Mouse (Mus musculus): ENCODE results near the gene Dhh.
"Not testable (repeated sequence)": the region's sequence is repeated elsewhere in the genome, so short reads cannot be mapped to it uniquely, and the experiment has no call there.

Gene Dhh

DNA sequence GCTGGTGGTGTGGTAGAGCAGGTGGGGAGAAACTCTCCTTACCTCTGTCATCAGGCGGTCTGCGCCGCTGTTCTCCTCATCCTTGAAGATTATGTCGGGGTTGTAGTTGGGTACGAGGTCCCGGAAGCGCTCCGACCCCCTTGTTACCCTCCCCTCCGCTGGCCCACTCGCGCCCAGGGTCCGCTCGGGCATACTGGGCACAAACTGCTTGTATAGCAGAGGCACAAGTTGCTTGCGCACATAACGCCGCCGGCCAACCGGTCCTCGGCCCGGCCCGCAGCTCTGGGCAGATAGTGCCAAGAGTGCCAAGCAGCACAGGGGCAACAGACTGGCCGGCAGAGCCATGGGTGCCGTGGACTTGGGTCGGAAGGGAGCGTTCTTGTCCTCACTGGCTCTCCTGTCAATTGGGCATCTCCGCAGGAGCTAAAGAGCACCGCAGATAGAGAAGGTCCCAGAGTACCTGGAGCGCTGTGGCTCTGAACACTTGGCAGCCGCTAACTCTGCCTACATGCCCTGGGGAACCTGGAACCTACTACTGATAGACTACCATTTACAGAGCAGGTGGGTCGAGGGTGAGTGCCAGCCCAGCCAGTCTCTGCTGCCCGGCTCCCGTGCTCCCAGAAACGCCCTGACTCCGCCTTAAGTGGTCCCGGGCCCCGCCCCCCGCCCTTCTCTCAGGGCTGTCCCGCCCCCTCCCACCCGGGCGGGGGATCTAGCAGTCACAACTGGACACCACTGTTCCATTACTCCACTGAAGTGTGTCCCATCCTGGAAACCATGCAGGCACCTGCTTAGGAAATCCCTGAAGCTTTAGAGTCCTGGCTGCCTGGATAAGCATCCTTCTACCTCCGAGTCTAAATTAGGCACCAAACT is at the start of gene Dhh:
Gene Dhh, minus strand, starts transcription at position 613 of the 873 bp plus-strand sequence.
- peak; percentile 32 for DNase-seq

GRCm38 (mm10) chr15:98947884-98948283 is 49.5 kb upstream of the Dhh start:
- DNase-seq: no peak

- DNase-seq: no peak
These were observed 44.8 kb upstream of the Dhh start for GRCm38 (mm10) chr15:98943133-98943532.

- DNase-seq: no peak
These were observed 43.7 kb upstream of the Dhh start for GRCm38 (mm10) chr15:98942081-98942480.

DNA sequence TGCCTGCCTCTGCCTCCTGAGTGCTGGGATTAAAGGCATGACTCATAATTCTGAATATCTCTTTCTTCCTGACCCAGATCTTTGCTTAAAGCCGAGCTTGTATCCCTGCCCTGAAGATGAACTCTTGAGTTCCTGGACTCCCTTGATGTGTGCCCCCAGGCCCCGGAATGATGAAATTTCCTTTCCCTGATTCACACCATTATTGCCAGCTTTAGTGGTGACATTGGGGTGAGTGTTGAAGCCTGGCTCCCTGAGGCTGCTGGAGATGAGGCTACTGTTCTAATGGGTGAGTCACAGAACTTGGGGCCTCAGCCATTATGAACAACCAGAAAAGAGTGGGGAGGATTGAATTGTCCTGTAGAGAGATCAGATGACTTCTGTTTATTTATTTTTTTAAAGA is 43.2 kb upstream of the Dhh start:
- no peak for DNase-seq

DNA sequence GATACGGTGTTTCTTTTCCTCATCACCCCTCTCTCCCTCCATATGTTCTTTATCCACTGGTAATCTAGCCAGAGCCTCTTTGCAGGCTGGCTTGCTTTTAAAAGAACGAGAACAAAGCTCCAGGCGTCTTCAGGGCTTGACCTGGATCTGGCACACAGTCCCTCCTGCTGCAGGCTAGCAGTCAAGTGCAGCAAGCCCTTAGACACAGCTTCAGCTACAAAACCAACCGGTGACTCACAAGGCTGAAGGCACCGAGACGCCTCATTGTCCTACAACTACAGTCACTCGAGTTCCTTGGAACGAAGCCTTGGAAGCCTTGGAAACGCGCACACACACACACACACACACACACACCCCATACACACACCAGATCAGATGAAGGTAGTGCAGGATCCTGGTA is 42.5 kb upstream of the Dhh start:
- DNase-seq: no peak

- DNase-seq: peak; percentile 91
These were observed 36.0 kb upstream of the Dhh start, which contains the start of gene Tuba1b for GRCm38 (mm10) chr15:98934217-98934839. Gene Tuba1b, minus strand, starts transcription at chr15:98934565.

- peak; percentile 95 for DNase-seq
These were observed 35.5 kb upstream of the Dhh start for GRCm38 (mm10) chr15:98933833-98934216.

GRCm38 (mm10) chr15:98933004-98933671 is 34.8 kb upstream of the Dhh start:
- not testable (repeated sequence) for DNase-seq

GRCm38 (mm10) chr15:98930998-98931397 is 32.7 kb upstream of the Dhh start:
- no peak for DNase-seq

DNA sequence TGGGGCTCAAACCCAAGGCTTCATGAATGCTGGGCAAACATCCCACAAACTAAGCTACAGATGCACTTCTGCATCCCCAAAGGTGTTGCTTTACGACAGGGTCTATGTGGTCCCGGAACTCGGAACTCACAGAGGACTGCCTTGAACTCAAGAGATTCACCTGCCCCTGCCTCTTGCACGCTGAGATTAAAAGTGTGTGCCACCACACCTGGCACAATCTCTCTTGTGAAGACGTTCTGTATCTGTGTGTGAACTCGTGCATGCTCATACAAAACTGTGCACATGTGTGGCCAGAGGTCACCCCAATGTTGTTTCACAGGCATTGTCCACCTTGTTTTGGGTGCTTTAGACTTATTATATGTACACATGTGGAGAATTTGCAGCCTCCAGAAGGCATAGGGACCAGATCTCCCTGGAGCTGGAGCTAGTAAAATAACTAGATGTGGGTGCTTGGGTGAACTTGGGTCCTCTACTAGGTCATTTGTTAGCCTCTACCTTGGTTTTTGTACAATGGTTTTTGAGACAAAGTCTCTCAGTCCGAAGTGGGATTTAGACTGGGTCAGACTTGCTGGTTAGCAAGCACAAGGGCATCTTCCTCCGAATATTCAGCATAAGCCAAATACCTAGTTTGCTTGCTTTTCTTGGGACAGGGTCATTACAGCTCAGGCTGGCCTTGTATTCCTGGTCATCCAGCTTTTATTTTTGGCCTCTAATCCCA is 31.8 kb upstream of the Dhh start:
- DNase-seq: no peak

DNA sequence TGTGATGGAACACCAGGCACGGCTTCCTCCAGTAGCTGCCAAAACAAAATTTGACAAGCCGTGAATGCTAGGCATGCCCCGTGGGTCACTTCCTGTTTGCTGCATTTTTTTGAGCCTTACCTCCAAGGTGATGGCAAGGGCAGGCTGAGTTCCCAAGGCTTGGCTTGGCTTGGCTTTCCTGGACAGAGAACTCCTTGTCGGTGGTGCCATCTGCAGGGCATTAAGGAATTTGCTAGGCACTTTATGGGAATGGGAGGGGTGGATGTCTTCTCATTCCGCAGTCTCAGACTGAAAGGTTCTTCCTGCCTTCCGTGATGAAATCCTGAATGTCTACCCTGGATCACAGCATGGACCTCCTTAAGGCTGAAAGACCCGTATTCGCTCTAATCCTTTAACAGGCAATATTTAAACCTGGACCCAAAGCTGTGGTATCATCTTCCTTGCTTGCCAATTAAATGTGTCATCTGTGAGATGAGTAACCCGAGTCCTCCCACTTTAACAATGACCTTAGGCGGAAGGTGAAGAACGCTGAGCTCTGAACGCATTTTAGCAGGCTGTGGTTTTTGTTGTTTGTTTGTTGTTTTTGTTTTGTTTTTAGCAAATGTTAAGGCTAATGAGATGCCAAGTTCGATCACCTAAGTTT is 30.4 kb upstream of the Dhh start:
- DNase-seq: peak; percentile 87

GRCm38 (mm10) chr15:98927566-98927965 is 29.2 kb upstream of the Dhh start:
- no peak for DNase-seq

GRCm38 (mm10) chr15:98924682-98925081 is 26.3 kb upstream of the Dhh start:
- no peak for DNase-seq

DNA sequence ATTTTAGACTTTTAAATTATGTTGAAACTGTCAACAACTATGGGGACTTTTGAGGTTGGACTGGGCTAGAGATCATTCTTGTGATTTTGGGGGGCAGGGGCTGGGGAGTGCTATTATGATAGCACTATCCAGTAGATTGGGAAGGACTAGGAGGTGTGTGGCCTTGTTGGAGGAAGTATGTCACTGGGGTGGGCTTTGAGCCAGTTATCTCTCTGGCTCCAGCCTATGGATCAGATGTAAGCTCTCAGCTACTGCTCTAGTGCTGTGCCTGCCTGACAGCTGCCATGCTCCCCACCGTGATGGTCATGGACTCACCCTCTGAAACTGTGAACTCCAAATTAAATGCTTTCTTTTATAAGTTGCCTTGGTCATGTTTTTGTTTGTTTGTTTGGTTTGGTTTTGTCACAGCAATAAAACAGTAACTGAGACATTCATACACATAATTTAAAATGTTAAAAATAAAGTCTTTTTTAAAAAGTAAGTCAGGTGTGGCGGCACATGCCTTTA is 24.7 kb upstream of the Dhh start:
- no peak for DNase-seq

- peak; percentile 60 for DNase-seq
These were observed 24.2 kb upstream of the Dhh start for GRCm38 (mm10) chr15:98922581-98922980.

DNA sequence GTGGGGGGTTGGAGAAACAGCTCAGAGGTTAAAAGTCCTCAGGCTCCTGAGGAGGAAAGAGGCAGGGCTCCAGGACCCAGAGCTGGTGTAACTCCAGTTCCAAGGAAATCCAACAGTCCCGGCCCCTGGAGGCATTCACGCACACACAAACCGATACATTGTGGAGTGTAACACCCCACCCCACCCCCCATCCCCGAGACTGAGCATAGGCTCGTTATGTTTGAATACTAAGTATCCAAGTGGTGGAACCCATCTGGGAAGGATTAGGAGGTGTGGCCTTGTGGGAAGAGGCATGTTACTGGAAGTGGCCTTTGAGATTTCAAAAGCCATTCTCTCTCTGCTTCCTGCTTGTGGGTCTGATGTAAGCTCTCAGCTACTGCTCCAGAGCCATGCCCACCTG is 23.2 kb upstream of the Dhh start:
- no peak for DNase-seq

DNA sequence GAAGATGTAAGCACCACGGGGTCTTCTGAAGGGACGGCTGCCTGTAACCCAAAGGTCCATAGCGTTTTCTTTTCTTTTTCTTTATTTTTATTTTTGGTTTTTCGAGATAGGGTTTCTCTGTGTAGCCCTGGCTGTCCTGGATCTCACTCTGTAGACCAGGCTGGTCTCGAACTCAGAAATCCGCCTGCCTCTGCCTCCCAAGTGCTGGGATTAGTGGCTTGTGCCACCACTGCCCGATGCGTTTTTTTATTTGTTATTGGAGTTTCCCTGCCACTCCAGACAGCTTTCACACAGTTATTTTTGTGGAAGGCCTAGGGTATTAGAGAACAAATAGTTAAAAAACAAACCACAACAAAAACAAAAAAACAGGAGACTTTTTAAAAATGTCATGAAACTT is 20.2 kb upstream of the Dhh start:
- not testable (repeated sequence) for DNase-seq

GRCm38 (mm10) chr15:98917538-98918498 is 19.5 kb upstream of the Dhh start, which contains the start of gene Lmbr1l:
Gene Lmbr1l, minus strand, starts transcription at chr15:98918231.
- peak; percentile 99 for DNase-seq

GRCm38 (mm10) chr15:98917091-98917490 is 18.8 kb upstream of the Dhh start:
- no peak for DNase-seq

DNA sequence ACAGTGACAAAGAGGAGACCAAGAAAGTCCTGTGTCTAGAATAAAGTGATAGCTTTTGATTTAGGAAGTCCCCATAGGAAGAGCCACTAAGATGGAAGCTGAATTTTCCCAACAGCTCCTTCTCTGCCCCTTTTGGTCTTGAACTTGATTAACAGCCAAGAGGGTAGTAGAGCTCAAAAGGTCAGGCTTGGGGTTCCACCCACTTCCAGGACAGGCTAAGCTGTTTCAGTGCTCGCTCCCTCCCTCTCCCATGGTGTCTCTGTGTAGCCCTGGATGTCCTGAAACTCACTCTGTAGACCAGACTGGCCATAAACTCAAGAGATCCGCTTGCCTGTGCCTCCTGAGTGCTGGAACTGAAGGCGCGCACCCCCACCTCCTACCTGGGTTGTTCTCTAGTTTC is 17.7 kb upstream of the Dhh start:
- DNase-seq: peak; percentile 26

All from kidney, adult 18-20 months (tissue).